Mouse (Mus musculus) C2C12 (cell line): ENCODE data around the gene Asprv1. TPM values are rescaled to one million over a fixed set of nuclear protein-coding genes. Genes with fewer than 3 reads are reported as not detected.
A peak's percentile ranks its signal among the peaks of the same experiment; 100 is the strongest.

Experiments
- H3K27me3 ChIP-seq: one replicate; pipeline ENCODE4 v1.6.1; 2011; ENCODE audit not compliant: control insufficient read depth, insufficient read depth, insufficient read length
- H3K36me3 ChIP-seq: one replicate; pipeline ENCODE4 v1.6.1; 2011; ENCODE audit not compliant: control insufficient read depth, insufficient read depth
- H3K4me3 ChIP-seq: one replicate; pipeline ENCODE4 v1.5.1; 2011; ENCODE audit warnings: mild to moderate bottlenecking, control low read depth; ENCODE audit not compliant: poor library complexity, insufficient read depth, severe bottlenecking
- H3K79me2 ChIP-seq: one replicate; pipeline ENCODE4 v1.6.1; 2011; ENCODE audit not compliant: control insufficient read depth, insufficient read depth
- H3K79me3 ChIP-seq: one replicate; pipeline ENCODE4 v1.6.1; 2011; ENCODE audit warnings: low read depth, control low read depth
- H3ac ChIP-seq: one replicate; pipeline ENCODE3; 2011; ENCODE audit warnings: low read depth; ENCODE audit not compliant: control insufficient read depth, insufficient read length
- CEBPB ChIP-seq: IDR thresholded peaks from one replicate; pipeline ENCODE4 v1.6.1; 2011; ENCODE audit warnings: low read depth, mild to moderate bottlenecking, control low read depth, moderate library complexity
- CTCF ChIP-seq: IDR thresholded peaks from one replicate; pipeline ENCODE4 v1.5.1; 2011; ENCODE audit not compliant: control insufficient read depth, insufficient read depth, insufficient read length
- FOSL1 ChIP-seq: IDR thresholded peaks from one replicate; pipeline ENCODE4 v1.8.0; 2011; ENCODE audit warnings: mild to moderate bottlenecking, low read length; ENCODE audit not compliant: poor library complexity, insufficient read depth, severe bottlenecking
- MAX ChIP-seq: IDR thresholded peaks from one replicate; pipeline ENCODE4 v1.6.1; 2011; ENCODE audit warnings: mild to moderate bottlenecking, control low read depth
- MYOD1 ChIP-seq: IDR thresholded peaks from one replicate; pipeline ENCODE4 v1.6.1; 2011; ENCODE audit warnings: low read depth; ENCODE audit not compliant: control insufficient read depth, insufficient read length
- MYOG ChIP-seq: IDR thresholded peaks from one replicate; pipeline ENCODE4 v1.6.1; 2011; ENCODE audit not compliant: control insufficient read depth, insufficient read length; ENCODE audit errors: extremely low read depth
- USF1 ChIP-seq: IDR thresholded peaks from one replicate; pipeline ENCODE4 v1.6.1; 2011; ENCODE audit warnings: low read depth, mild to moderate bottlenecking, control low read depth, moderate library complexity
- polyA plus RNA-seq: library from polyadenylated mRNA; unstranded; fragments of >200 nt; fragmentation: generic; extraction: Trizol; gene quantifications from one replicate; pipeline ENCODE4 v1.2.1, GENCODE M21; 2012; ENCODE audit warnings: missing spikeins

The Asprv1 gene
- polyA plus RNA-seq, 1 experiment: 0.04 TPM

DNA sequence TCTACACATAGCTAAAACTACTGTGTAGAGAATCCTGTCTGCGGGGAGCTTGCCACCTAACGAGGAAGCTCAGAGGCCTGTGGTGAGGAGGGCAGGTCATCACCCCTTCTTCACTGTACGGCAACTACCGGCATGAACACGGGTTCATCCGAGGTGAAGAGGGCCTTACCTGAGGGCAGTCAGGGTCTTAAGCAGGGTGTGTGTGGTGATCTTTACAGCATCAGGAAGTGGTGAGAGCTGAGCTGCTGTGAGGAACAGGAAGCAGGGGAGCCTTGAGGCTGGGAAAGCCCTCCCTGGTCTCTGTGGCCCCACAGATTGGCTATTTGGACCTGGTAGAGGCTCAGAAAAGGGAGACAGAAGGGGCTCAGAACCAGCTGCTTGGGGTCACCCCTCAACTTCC lies 20.5 kb upstream of the Asprv1 start:
- Histone ChIP-seq H3K79me2 (no peaks in the 10 kb centered on the region), H3ac (no peak overlapping the region), H3K4me3 (no peak overlapping the region), H3K36me3 (no peaks in the 10 kb centered on the region), H3K79me3 (no peaks in the 10 kb centered on the region), H3K27me3 (no peaks in the 10 kb centered on the region)
- TF ChIP-seq FOSL1 (no peak), MYOG (no peak), MAX (no peak), CEBPB (no peak), USF1 (no peak), MYOD1 (no peak), CTCF (no peak)

DNA sequence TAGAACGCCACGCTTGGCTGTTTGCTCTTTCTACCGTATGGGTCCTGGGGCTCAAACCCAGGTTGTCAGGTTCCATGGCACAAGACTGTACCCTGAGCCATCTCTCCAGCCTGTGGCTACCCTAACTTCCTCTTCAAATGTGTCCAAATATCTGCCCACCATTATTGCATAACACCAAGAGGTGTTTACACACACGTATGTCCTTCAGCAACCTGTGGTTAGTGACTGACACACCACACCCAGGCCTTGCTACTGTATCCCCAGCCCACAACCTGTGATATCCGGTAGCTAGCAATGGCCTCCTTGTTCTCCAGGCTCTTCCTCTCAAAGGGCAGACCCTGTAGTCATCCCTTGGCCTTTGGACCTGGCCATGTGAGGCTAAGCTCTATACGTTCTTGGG lies 18.7 kb upstream of the Asprv1 start:
- TF ChIP-seq USF1 (no peak), CEBPB (peak; percentile 39)
- Histone ChIP-seq H3K36me3 (no peaks in the 10 kb centered on the region), H3K79me2 (no peaks in the 10 kb centered on the region), H3K4me3 (no peak overlapping the region), H3ac (no peak overlapping the region), H3K27me3 (no peaks in the 10 kb centered on the region), H3K79me3 (no peaks in the 10 kb centered on the region)

GRCm38 (mm10) chr6:86610714-86611113 lies 17.2 kb upstream of the Asprv1 start:
- no peaks in the 10 kb centered on the region for H3K79me2 ChIP-seq
- H3ac ChIP-seq: no peak overlapping the region
- H3K36me3 ChIP-seq: no peaks in the 10 kb centered on the region
- no peak overlapping the region for H3K4me3 ChIP-seq
- no peaks in the 10 kb centered on the region for H3K27me3 ChIP-seq
- H3K79me3 ChIP-seq: no peaks in the 10 kb centered on the region
- no peak for TF ChIP-seq CTCF
- TF ChIP-seq MYOG: no peak
- TF ChIP-seq CEBPB: no peak
- no peak for TF ChIP-seq USF1

DNA sequence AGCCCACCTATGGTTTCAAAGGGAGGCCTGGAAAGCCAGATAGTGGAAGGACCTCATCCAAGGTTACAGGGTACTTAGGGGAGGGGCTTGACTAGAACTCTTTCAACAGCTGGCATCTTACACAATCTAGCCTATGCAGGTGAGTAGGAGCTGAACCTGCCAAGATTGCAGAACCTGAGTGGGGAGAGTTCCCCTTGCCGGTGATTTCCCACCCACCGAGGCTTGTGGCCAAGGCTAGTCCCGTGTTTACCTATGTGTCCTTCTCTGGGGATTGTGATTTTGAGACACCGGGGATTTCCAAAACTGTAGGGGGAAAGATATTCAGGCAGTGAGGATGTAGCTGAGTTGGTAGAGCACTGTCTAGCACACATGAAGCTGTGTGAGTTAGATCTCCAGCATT lies 12.7 kb upstream of the Asprv1 start:
- peaks cover 12% of the 10 kb centered on the region for H3K27me3 ChIP-seq
- TF ChIP-seq CTCF (no peak), MYOD1 (no peak), FOSL1 (no peak), MYOG (no peak), MAX (no peak), CEBPB (no peak), USF1 (no peak)
- H3K79me2 ChIP-seq: no peaks in the 10 kb centered on the region
- H3ac ChIP-seq: no peak overlapping the region
- H3K79me3 ChIP-seq: no peaks in the 10 kb centered on the region
- no peaks in the 10 kb centered on the region for H3K36me3 ChIP-seq
- H3K4me3 ChIP-seq: no peak overlapping the region

- Histone ChIP-seq H3K79me2 (no peaks in the 10 kb centered on the region), H3K36me3 (no peaks in the 10 kb centered on the region), H3K27me3 (peaks cover 47% of the 10 kb centered on the region), H3ac (no peak overlapping the region), H3K4me3 (no peak overlapping the region), H3K79me3 (no peaks in the 10 kb centered on the region)
- no peak for TF ChIP-seq USF1
- TF ChIP-seq FOSL1: no peak
- no peak for TF ChIP-seq MAX
- no peak for TF ChIP-seq CEBPB
- TF ChIP-seq MYOD1: no peak
- no peak for TF ChIP-seq MYOG
- no peak for TF ChIP-seq CTCF
Observed at GRCm38 (mm10) chr6:86623201-86623600, 4.8 kb upstream of the Asprv1 start.

- H3ac ChIP-seq: no peak overlapping the region
- no peaks in the 10 kb centered on the region for H3K79me3 ChIP-seq
- no peaks in the 10 kb centered on the region for H3K79me2 ChIP-seq
- peaks cover 44% of the 10 kb centered on the region for H3K27me3 ChIP-seq
- no peak overlapping the region for H3K4me3 ChIP-seq
- no peaks in the 10 kb centered on the region for H3K36me3 ChIP-seq
- TF ChIP-seq MAX (no peak), CEBPB (no peak), CTCF (no peak), FOSL1 (no peak), MYOG (no peak), MYOD1 (no peak), USF1 (no peak)
Observed at GRCm38 (mm10) chr6:86624074-86625030, 3.6 kb upstream of the Asprv1 start.
